Mouse (Mus musculus) limb, embryonic 13.5 days (tissue): ENCODE results near the gene Daam1. TPM values are rescaled to one million over a fixed set of nuclear protein-coding genes. Genes with fewer than 3 reads are reported as not detected.

Experiments
- ATAC-seq: fragments of 200-750 bp; cut with Nextera tagmentation; 2 replicates; pipeline ENCODE4 v1.8.0; 2017; ENCODE audit warnings: low read depth, moderate number of reproducible peaks, moderate TSS enrichment; ENCODE audit not compliant: low FRiP score
- H3K27ac ChIP-seq: fragments of 300-500 bp; sonication (generic); 2 replicates; pipeline ENCODE4 v1.5.1; 2015; ENCODE audit warnings: inconsistent platforms, mild to moderate bottlenecking, moderate library complexity
- H3K27me3 ChIP-seq: fragments of 300-500 bp; sonication (generic); 2 replicates; pipeline ENCODE4 v1.6.1; 2015; ENCODE audit warnings: mild to moderate bottlenecking, inconsistent platforms
- H3K36me3 ChIP-seq: fragments of 300-500 bp; sonication (generic); 2 replicates; pipeline ENCODE4 v1.6.1; 2015; ENCODE audit warnings: inconsistent platforms, mild to moderate bottlenecking, moderate library complexity
- H3K4me1 ChIP-seq: fragments of 300-500 bp; sonication (generic); 2 replicates; pipeline ENCODE4 v1.6.1; 2015; ENCODE audit warnings: inconsistent platforms
- H3K4me2 ChIP-seq: fragments of 300-500 bp; sonication (generic); replicated peaks from 2 replicates; pipeline ENCODE4 v1.6.1; 2015; ENCODE audit warnings: inconsistent platforms, mild to moderate bottlenecking, moderate library complexity
- H3K4me3 ChIP-seq: fragments of 300-500 bp; sonication (generic); 2 replicates; pipeline ENCODE4 v1.5.1; 2015; ENCODE audit warnings: moderate library complexity, mild to moderate bottlenecking, inconsistent platforms
- H3K9ac ChIP-seq: fragments of 300-500 bp; sonication (generic); 2 replicates; pipeline ENCODE4 v1.6.1; 2015; ENCODE audit warnings: mild to moderate bottlenecking, inconsistent platforms
- H3K9me3 ChIP-seq: fragments of 300-500 bp; sonication (generic); 2 replicates; pipeline ENCODE4 v1.6.1; 2016; ENCODE audit warnings: inconsistent platforms
- WGBS: fragments of 180-500 bp; shearing (Covaris S2); methylation state at CpG from one replicate; pipeline ENCODE4 v1.1.7; 2015; 5-methylcytosine and 5-hydroxymethylcytosine counted together
- polyA plus RNA-seq: library from polyadenylated mRNA; unstranded; fragments of >200 nt; fragmentation: Nextera tagmentation; extraction: Ambion mirVana; gene quantifications from 2 replicates; pipeline ENCODE4 v1.2.1, GENCODE M21; 2015

Gene Daam1
- polyA plus RNA-seq, 1 experiment from 2014 or later = 8.7 TPM

DNA sequence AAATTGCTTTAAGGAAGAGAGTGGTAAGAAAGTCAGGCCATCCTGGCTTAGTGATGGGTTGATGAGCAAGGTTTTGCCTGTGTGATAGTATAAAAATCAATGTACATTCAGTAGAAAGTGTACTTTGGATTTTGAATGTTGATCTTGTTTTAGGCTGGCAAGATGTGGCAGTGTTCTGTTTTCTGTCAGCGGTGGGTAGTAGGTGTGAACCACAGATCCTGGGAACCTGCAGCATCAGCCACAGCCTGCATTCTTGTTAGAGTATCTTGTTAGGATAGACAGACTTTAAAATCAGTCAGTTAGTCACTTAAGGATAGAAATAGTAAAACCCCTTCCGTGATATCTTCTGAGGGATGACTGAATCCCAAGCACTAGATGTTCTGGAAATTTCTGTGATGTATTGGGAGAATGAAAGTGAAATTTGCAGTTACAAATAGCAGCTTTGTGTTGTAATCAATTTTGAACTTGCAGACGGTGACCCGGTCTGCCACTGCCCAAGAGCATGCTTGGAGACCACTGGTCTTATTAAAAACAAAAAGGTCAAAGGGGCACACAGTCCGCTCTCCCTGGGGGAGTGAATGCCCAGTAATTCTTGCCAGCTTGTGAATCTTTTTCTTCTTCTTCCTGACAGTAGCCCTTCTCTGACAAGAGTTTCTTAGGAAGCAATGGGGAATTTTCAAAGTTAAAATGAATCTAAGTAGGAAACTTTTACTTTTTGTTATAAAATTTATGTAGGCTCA, 17.3 kb downstream of the Daam1 start:
- no peak overlapping the region for H3K9ac ChIP-seq
- H3K27ac ChIP-seq = no peak overlapping the region
- 44% methylated on average over 5 of the region's 5 CpGs for WGBS
- no peaks in the 10 kb centered on the region for H3K36me3 ChIP-seq
- peaks cover 25% of the 10 kb centered on the region for H3K4me1 ChIP-seq
- no peaks in the 10 kb centered on the region for H3K9me3 ChIP-seq
- ATAC-seq = no peak
- no peaks in the 10 kb centered on the region for H3K27me3 ChIP-seq
- no peak overlapping the region for H3K4me2 ChIP-seq
- H3K4me3 ChIP-seq = no peak overlapping the region

DNA sequence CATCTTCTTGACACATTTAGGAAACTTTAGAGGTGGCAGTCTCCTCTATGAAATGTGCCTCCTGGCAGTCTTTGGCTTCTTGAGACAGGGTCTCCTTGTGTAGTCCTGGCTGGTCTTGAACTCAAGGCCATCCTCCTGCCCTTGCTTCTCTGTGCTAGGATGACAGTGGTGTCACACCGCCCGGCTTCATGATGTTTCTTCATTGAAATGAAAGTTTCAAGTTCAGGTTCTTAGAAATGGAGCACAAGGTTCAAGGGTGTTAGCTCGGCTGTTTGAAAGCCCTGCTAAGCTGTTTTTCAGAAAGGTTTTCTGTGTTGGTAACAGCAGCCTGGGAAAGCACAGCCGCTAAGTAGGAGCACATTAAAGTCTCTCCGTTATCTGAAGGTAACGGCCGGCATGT, 18.2 kb downstream of the Daam1 start:
- Histone ChIP-seq H3K36me3 (no peaks in the 10 kb centered on the region), H3K9ac (no peak overlapping the region), H3K27ac (no peak overlapping the region), H3K4me3 (no peak overlapping the region), H3K4me1 (peaks cover 28% of the 10 kb centered on the region), H3K4me2 (no peak overlapping the region), H3K27me3 (no peaks in the 10 kb centered on the region), H3K9me3 (no peaks in the 10 kb centered on the region)
- ATAC-seq = no peak
- 90% methylated on average over 7 of the region's 7 CpGs for WGBS

GRCm38 (mm10) chr12:71850135-71850534, 19.3 kb downstream of the Daam1 start:
- no peak for ATAC-seq
- H3K9me3 ChIP-seq = no peaks in the 10 kb centered on the region
- no peak overlapping the region for H3K9ac ChIP-seq
- no peak overlapping the region for H3K4me2 ChIP-seq
- no peaks in the 10 kb centered on the region for H3K36me3 ChIP-seq
- WGBS = 71% methylated on average over 5 of the region's 5 CpGs
- H3K27me3 ChIP-seq = no peaks in the 10 kb centered on the region
- H3K4me3 ChIP-seq = no peak overlapping the region
- peaks cover 38% of the 10 kb centered on the region for H3K4me1 ChIP-seq
- no peak overlapping the region for H3K27ac ChIP-seq

DNA sequence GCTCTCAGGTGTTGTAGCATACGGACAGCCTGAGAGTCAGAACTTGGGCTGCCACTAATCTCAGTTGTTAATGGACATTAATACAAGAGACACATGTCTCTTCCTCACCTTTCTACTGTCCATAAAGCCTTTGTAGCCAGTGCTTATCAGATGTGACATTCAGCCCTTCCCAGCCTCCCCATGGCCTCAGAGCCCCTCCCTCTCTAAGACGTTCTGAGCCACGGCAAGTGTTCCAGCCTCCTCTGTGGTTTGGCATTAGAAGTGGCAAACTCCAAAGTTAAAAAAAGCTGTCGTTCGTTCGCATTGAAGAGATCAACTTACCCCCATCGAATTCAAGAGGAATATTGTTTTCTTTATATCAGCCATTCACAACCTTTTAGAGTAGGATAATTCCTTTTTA, 21.8 kb downstream of the Daam1 start:
- no peaks in the 10 kb centered on the region for H3K27me3 ChIP-seq
- no peak overlapping the region for H3K9ac ChIP-seq
- no peak for ATAC-seq
- no peak overlapping the region for H3K4me3 ChIP-seq
- H3K4me2 ChIP-seq = no peak overlapping the region
- no peaks in the 10 kb centered on the region for H3K9me3 ChIP-seq
- H3K27ac ChIP-seq = no peak overlapping the region
- no peaks in the 10 kb centered on the region for H3K36me3 ChIP-seq
- peaks cover 54% of the 10 kb centered on the region for H3K4me1 ChIP-seq
- WGBS = 61% methylated on average over 7 of the region's 7 CpGs

DNA sequence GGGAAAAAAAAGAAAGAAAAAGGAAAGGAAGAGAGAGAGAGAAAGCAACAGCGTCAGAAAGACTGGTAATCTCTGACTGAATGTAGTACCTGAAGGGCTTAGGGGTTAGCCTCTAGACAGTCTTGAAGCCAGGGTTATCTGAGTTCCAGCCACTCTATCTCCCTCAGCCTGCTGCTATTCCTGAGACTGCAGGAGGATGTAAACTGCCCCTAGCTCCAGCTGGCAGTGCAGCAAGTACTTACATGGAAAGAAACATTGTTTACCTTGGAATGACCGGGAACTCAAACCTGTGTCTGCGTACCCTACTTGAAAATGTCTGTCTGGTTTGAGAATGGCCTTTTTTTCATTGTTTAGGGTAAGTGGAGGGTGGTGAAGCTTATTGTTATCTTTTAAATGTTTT, 22.8 kb downstream of the Daam1 start:
- no peaks in the 10 kb centered on the region for H3K9me3 ChIP-seq
- H3K36me3 ChIP-seq = no peaks in the 10 kb centered on the region
- H3K27ac ChIP-seq = no peak overlapping the region
- 74% methylated on average over 3 of the region's 3 CpGs for WGBS
- no peak for ATAC-seq
- H3K4me2 ChIP-seq = no peak overlapping the region
- no peaks in the 10 kb centered on the region for H3K27me3 ChIP-seq
- no peak overlapping the region for H3K9ac ChIP-seq
- H3K4me3 ChIP-seq = no peak overlapping the region
- H3K4me1 ChIP-seq = peaks cover 56% of the 10 kb centered on the region

DNA sequence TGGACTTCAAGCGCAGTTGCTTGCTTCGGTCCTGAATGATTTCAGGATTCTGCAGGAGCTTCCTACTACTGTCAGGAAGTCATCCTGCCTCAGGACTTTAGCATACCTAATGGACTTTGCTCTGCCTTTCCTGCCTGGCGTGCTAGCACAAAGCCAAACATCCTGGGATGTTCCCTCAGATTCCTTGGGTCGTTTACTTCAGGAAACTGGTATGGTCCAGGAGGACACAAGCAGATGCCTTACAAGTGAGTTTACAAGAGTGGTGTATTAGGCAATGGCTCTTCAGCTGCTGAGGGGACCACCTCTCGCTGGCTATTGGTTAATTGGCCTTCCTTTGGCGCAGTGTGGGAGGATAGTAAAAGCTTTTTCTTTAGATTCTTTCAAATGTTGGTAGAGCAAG, 23.3 kb downstream of the Daam1 start:
- Histone ChIP-seq H3K4me1 (peaks cover 61% of the 10 kb centered on the region), H3K27me3 (no peaks in the 10 kb centered on the region), H3K4me3 (no peak overlapping the region), H3K4me2 (peak overlapping the region; percentile 3; the same call in 1 of the 2 replicates), H3K27ac (no peak overlapping the region), H3K9ac (no peak overlapping the region), H3K36me3 (no peaks in the 10 kb centered on the region), H3K9me3 (no peaks in the 10 kb centered on the region)
- WGBS = 54% methylated on average over 6 of the region's 6 CpGs
- no peak for ATAC-seq

GRCm38 (mm10) chr12:71855730-71856479, 25.0 kb downstream of the Daam1 start:
- ATAC-seq = peak; percentile 72
- peak overlapping the region; percentile 37 for H3K4me2 ChIP-seq
- 34% methylated on average over 10 of the region's 10 CpGs for WGBS
- H3K27me3 ChIP-seq = no peaks in the 10 kb centered on the region
- no peaks in the 10 kb centered on the region for H3K9me3 ChIP-seq
- no peak overlapping the region for H3K4me3 ChIP-seq
- no peak overlapping the region for H3K9ac ChIP-seq
- peaks cover 7% of the 10 kb centered on the region for H3K36me3 ChIP-seq
- peak overlapping the region; percentile 78; the same call in 1 of the 2 replicates for H3K27ac ChIP-seq
- H3K4me1 ChIP-seq = peaks cover 75% of the 10 kb centered on the region

DNA sequence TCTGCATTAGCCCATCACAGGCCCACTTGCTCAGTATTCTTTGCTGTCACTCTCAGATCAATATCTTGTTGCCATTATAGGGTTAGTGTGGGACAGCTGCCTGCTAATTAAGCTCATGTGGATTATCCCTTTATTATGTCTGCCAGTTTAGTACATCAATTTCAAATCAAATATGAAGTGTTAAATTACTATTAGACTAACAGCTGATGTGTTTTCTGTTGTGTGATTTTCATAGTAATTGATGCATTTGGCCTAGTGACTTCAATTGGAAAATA, 25.5 kb downstream of the Daam1 start:
- H3K4me1 ChIP-seq = peaks cover 76% of the 10 kb centered on the region
- H3K9me3 ChIP-seq = no peaks in the 10 kb centered on the region
- ATAC-seq = no peak
- no peak overlapping the region for H3K4me3 ChIP-seq
- no peaks in the 10 kb centered on the region for H3K27me3 ChIP-seq
- H3K27ac ChIP-seq = no peak overlapping the region
- H3K9ac ChIP-seq = no peak overlapping the region
- 0 out of 2 replicates have a peak overlapping the region, but pooled peaks have one; percentile 37 for H3K4me2 ChIP-seq
- H3K36me3 ChIP-seq = peaks cover 9% of the 10 kb centered on the region

DNA sequence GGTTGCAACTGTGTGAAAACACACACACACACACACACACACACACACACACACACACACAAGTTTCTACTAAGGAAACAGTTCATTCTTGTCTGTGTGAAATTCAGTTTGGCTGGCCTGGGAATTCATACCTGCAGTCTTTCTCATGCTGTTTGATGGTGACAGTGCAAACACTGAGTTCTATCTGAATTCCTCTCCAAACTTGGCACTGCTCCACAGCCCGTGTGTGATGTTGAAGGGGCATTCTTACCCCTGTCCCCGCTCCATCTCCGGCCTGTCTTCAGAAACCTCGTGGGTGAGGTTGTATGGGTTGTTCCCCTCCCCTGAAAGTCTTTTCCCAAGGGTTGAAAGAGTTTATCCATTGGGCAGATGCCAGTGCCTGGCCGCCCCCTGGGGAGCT, 28.2 kb downstream of the Daam1 start:
- Histone ChIP-seq H3K9ac (no peak overlapping the region), H3K36me3 (peaks cover 9% of the 10 kb centered on the region), H3K4me3 (no peak overlapping the region), H3K27me3 (no peaks in the 10 kb centered on the region), H3K27ac (no peak overlapping the region; the same call in 1 of the 2 replicates), H3K4me2 (no peak overlapping the region), H3K4me1 (peaks cover 76% of the 10 kb centered on the region), H3K9me3 (no peaks in the 10 kb centered on the region)
- 68% methylated on average over 5 of the region's 5 CpGs for WGBS
- ATAC-seq = no peak

- H3K9ac ChIP-seq = no peak overlapping the region
- H3K9me3 ChIP-seq = no peaks in the 10 kb centered on the region
- H3K36me3 ChIP-seq = peaks cover 9% of the 10 kb centered on the region
- H3K27ac ChIP-seq = peak overlapping the region; percentile 72; the same call in 1 of the 2 replicates
- H3K4me3 ChIP-seq = no peak overlapping the region
- no peaks in the 10 kb centered on the region for H3K27me3 ChIP-seq
- 33% methylated on average over 10 of the region's 10 CpGs for WGBS
- peaks cover 79% of the 10 kb centered on the region for H3K4me1 ChIP-seq
- ATAC-seq = peak; percentile 70
- peak overlapping the region; percentile 42 for H3K4me2 ChIP-seq
Measured at GRCm38 (mm10) chr12:71863846-71864543, 33.1 kb downstream of the Daam1 start.

GRCm38 (mm10) chr12:71864544-71864897, 33.6 kb downstream of the Daam1 start:
- Histone ChIP-seq H3K4me3 (no peak overlapping the region), H3K4me2 (no peak overlapping the region), H3K4me1 (peaks cover 79% of the 10 kb centered on the region), H3K27me3 (no peaks in the 10 kb centered on the region), H3K9me3 (no peaks in the 10 kb centered on the region), H3K27ac (no peak overlapping the region), H3K9ac (no peak overlapping the region), H3K36me3 (peaks cover 9% of the 10 kb centered on the region)
- WGBS = 10% methylated on average over 3 of the region's 3 CpGs
- ATAC-seq = no peak

DNA sequence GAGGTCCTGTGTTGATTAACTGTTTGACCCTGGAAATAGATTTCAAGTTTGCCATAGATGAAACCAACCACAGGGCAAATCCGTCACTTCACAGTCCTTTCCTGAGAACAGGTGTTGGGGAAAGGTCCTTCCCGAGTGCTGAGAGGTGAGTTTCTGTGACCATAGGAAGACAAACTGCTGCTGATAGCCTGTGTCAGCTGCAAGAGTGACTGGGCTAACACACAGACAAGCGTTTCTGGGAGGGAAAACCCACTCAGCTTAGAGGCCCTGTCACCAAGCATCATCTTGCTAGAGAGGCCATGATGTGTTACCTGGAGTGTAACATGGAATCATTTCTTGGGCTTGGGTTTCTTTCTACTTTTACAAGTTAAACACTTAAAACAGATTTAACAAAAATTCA, 35.1 kb downstream of the Daam1 start:
- Histone ChIP-seq H3K4me3 (no peak overlapping the region), H3K36me3 (peaks cover 1% of the 10 kb centered on the region; the same call in 1 of the 2 replicates), H3K4me1 (peaks cover 68% of the 10 kb centered on the region), H3K4me2 (no peak overlapping the region), H3K27me3 (no peaks in the 10 kb centered on the region), H3K9ac (no peak overlapping the region), H3K9me3 (no peaks in the 10 kb centered on the region), H3K27ac (no peak overlapping the region)
- no peak for ATAC-seq
- WGBS = 46% methylated on average over 3 of the region's 3 CpGs
